Mouse (Mus musculus): ENCODE results near the gene Notch2. TPM values are rescaled to one million over a fixed set of nuclear protein-coding genes. Genes with fewer than 3 reads are reported as not detected.

Gene Notch2
- total and polyA plus RNA-seq, 3 experiments = 3.3 to 11.3 (median 11.1) TPM

DNA sequence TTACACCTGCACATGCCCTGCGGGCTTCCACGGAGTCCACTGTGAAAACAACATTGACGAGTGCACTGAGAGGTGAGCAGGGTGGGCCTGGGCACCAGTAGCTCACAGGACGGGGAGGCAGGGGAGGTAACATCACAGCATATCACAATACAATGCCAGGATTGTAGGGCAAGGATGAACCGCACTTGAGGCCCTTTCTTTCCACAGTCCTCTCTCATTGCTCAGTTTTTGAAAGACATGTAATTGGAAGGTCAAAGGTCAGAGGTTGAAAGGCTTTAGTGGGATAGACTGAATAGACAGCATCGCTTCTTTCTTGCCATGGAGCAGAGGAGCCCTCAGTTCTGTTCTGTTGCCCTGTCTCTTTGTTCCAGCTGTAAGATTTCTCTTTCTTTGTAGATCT is 107.6 kb downstream of the Notch2 start:
- Histone ChIP-seq H3K4me2 (ENCODE audit: insufficient read depth, low read depth, poor library complexity, severe bottlenecking) (no peak overlapping the region), H3K27ac (ENCODE audit: insufficient read depth, low read depth) (no peak overlapping the region), H3K9ac (ENCODE audit: insufficient read depth, low read depth) (no peak overlapping the region), H3K27me3 (replicated peaks) (no peaks in the 10 kb centered on the region), H3K9me3 (replicated peaks; ENCODE audit: low read length) (no peaks in the 10 kb centered on the region), H3K4me3 (replicated peaks in 1 of 3; ENCODE audit: low read depth in 2 of 3, low read length in 2 of 3, poor library complexity in 1 of 3) (no peak overlapping the region), H3K36me3 (replicated peaks in 1 of 2; ENCODE audit: control insufficient read depth in 1 of 2, insufficient read depth in 1 of 2, low read length in 1 of 2) (peaks cover 46 to 87% of the 10 kb centered on the region in 2 experiments), H3K4me1 (ENCODE audit: control insufficient read depth in 1 of 2, insufficient read depth in 2 of 2) (no peaks in the 10 kb centered on the region), H3K79me2 (replicated peaks; ENCODE audit: control insufficient read depth, extremely low read depth, insufficient read depth, poor library complexity, severe bottlenecking) (no peaks in the 10 kb centered on the region)
- dilution Hi-C loops (cut with MboI; ENCODE audit: extremely low pct_ligation_motif_present, extremely low pct_unique_long_range_greater_than_20kb, low sequenced_read_pairs) (no loop called here), in situ Hi-C loops (cut with MboI; ENCODE audit: low pct_ligation_motif_present, low pct_unique_long_range_greater_than_20kb, low sequenced_read_pairs) (no loop called here)
- DNase-seq (ENCODE audit: extremely low read depth) = no peak
- TF ChIP-seq BHLHE40 (IDR thresholded peaks at IDR 0.05; ENCODE audit: low read depth, low read length) = no peak
- no peak for TF ChIP-seq ZMIZ1 (IDR thresholded peaks at IDR 0.05; ENCODE audit: low read depth, low read length)
- no peak for TF ChIP-seq ETS1 (conservative IDR thresholded peaks at IDR 0.05; ENCODE audit: low read depth, low read length)

DNA sequence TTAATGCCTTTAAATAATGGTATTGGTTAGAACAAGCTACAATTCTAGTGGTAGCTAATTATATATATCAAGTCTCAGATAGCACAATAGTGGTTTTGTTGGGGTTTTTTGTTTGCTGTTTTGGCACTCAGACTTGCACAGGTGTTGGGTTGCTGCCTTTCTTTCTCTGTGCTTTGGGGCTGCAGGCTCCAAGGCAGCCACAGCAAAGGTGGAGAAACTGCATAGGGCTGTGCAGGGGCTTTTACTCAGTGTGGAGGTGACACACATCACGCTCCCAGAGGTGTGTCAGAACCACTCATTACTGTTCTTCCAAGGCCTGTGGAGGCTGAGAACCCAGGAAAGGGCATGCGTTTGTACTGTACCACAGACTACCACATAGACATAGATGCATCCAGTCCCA is 114.4 kb downstream of the Notch2 start:
- TF ChIP-seq MAZ (IDR thresholded peaks at IDR 0.05; ENCODE audit: low read depth, low read length) = no peak
- TF ChIP-seq PAX5 (IDR thresholded peaks at IDR 0.05; ENCODE audit: low read length) = no peak
- no peak for TF ChIP-seq SMC3 (IDR thresholded peaks at IDR 0.05; ENCODE audit: low read depth, low read length)
- TF ChIP-seq CHD2 (IDR thresholded peaks at IDR 0.05; ENCODE audit: low read length) = no peak
- no peak for TF ChIP-seq JUN (IDR thresholded peaks at IDR 0.05; ENCODE audit: insufficient read depth, low read depth, low read length)
- TF ChIP-seq POLR2A (IDR thresholded peaks at IDR 0.05; ENCODE audit: low read depth, low read length) = no peak
- no peak for TF ChIP-seq MAX (IDR thresholded peaks at IDR 0.05; ENCODE audit: low read length)
- TF ChIP-seq POLR2AphosphoS2 (IDR thresholded peaks at IDR 0.05; ENCODE audit: low read depth, low read length) = no peak
- TF ChIP-seq NRF1 (IDR thresholded peaks at IDR 0.05; ENCODE audit: low read depth, low read length) = no peak
- no peak for TF ChIP-seq ZMIZ1 (IDR thresholded peaks at IDR 0.05; ENCODE audit: low read depth, low read length)
- no peak for TF ChIP-seq TCF12 (IDR thresholded peaks at IDR 0.05; ENCODE audit: low read depth, low read length)
- TF ChIP-seq KAT2A (IDR thresholded peaks at IDR 0.05; ENCODE audit: insufficient replicate concordance, low read length) = no peak
- no peak for TF ChIP-seq E2F4 (IDR thresholded peaks at IDR 0.05; ENCODE audit: insufficient replicate concordance, low read depth, low read length)
- no peak for TF ChIP-seq RCOR1 (conservative IDR thresholded peaks at IDR 0.05; ENCODE audit: low read depth, low read length)
- no peak for TF ChIP-seq MAFK (IDR thresholded peaks at IDR 0.05; ENCODE audit: insufficient replicate concordance, low read length)
- TF ChIP-seq SIN3A (IDR thresholded peaks at IDR 0.05; ENCODE audit: low read length) = no peak
- no peak for DNase-seq (ENCODE audit: extremely low read depth)
- Histone ChIP-seq H3K4me3 (replicated peaks in 1 of 3; ENCODE audit: low read depth in 2 of 3, low read length in 2 of 3, poor library complexity in 1 of 3) (no peak overlapping the region), H3K36me3 (replicated peaks in 1 of 2; ENCODE audit: control insufficient read depth in 1 of 2, insufficient read depth in 1 of 2, low read length in 1 of 2) (peaks cover 33 to 87% of the 10 kb centered on the region in 2 experiments), H3K4me1 (ENCODE audit: control insufficient read depth in 1 of 2, insufficient read depth in 2 of 2) (no peaks in the 10 kb centered on the region), H3K9ac (ENCODE audit: insufficient read depth, low read depth) (no peak overlapping the region), H3K27ac (ENCODE audit: insufficient read depth, low read depth) (no peak overlapping the region), H3K9me3 (replicated peaks; ENCODE audit: low read length) (no peaks in the 10 kb centered on the region), H3K27me3 (replicated peaks) (no peaks in the 10 kb centered on the region), H3K4me2 (ENCODE audit: insufficient read depth, low read depth, poor library complexity, severe bottlenecking) (no peak overlapping the region), H3K79me2 (replicated peaks; ENCODE audit: control insufficient read depth, extremely low read depth, insufficient read depth, poor library complexity, severe bottlenecking) (no peaks in the 10 kb centered on the region)
- in situ Hi-C loops (cut with MboI; ENCODE audit: low pct_ligation_motif_present, low pct_unique_long_range_greater_than_20kb, low sequenced_read_pairs) (no loop called here), dilution Hi-C loops (cut with MboI; ENCODE audit: extremely low pct_ligation_motif_present, extremely low pct_unique_long_range_greater_than_20kb, low sequenced_read_pairs) (no loop called here)

All from CH12.LX (cell line).